Comparison of ENCODE assay signal across 8 mouse cellular contexts in genomic region chr12:52847830-52848518, GRCm38 (mm10).
DNase-seq lines count a peak whose midpoint lies in the region; ATAC-seq lines count a peak whose summit lies in the region.

No protein-coding gene starts in this region.

- intact Hi-C loops in left cerebral cortex, postnatal 10 days (cut with DNase I): no loop called here

- no peaks in the 10 kb centered on the region for H3K27me3 ChIP-seq in embryonic facial prominence, embryonic 13.5 days
- no peaks in the 10 kb centered on the region for H3K27me3 ChIP-seq in hindbrain, embryonic 12.5 days

- no peaks in the 10 kb centered on the region for H3K79me2 ChIP-seq in macrophage (ENCODE audit: inconsistent target)

- H3K36me3 ChIP-seq in embryonic facial prominence, embryonic 13.5 days: no peaks in the 10 kb centered on the region
- no peaks in the 10 kb centered on the region for H3K36me3 ChIP-seq in hindbrain, embryonic 12.5 days
- H3K36me3 ChIP-seq in macrophage (ENCODE audit: inconsistent target): no peaks in the 10 kb centered on the region

- peak; percentile 31 for DNase-seq in gastrocnemius, postnatal 10 days
- DNase-seq in gastrocnemius, postnatal 4 days (ENCODE audit: low spot score in 2 of 2): no peak
- no peak for DNase-seq in left cerebral cortex, postnatal 10 days (ENCODE audit: extremely low spot score in 1 of 2, low spot score in 2 of 2)
- no peak for DNase-seq in frontal cortex, postnatal 36 days (ENCODE audit: low spot score in 2 of 2)

- H3K9me3 ChIP-seq in embryonic facial prominence, embryonic 13.5 days: no peaks in the 10 kb centered on the region
- no peaks in the 10 kb centered on the region for H3K9me3 ChIP-seq in hindbrain, embryonic 12.5 days (replicated peaks)

- H3K4me2 ChIP-seq in embryonic facial prominence, embryonic 13.5 days: no peak overlapping the region
- 0 out of 2 replicates have a peak overlapping the region, but pooled peaks have one; percentile 0 for H3K4me2 ChIP-seq in hindbrain, embryonic 12.5 days (replicated peaks)

- no peak overlapping the region for H3K4me3 ChIP-seq in embryonic facial prominence, embryonic 13.5 days
- no peak overlapping the region for H3K4me3 ChIP-seq in hindbrain, embryonic 12.5 days
- no peak overlapping the region for H3K4me3 ChIP-seq in macrophage (ENCODE audit: inconsistent target)

- H3K4me1 ChIP-seq in embryonic facial prominence, embryonic 13.5 days: peaks cover 15% of the 10 kb centered on the region
- H3K4me1 ChIP-seq in hindbrain, embryonic 12.5 days: peaks cover 28% of the 10 kb centered on the region

- no peak overlapping the region for H3K27ac ChIP-seq in embryonic facial prominence, embryonic 13.5 days
- peak overlapping the region; percentile 66 for H3K27ac ChIP-seq in hindbrain, embryonic 12.5 days
- peak overlapping the region; percentile 77 for H3K27ac ChIP-seq in macrophage

- 62% methylated on average over 14 of the region's 14 CpGs for WGBS in embryonic facial prominence, embryonic 13.5 days
- 32% methylated on average over 14 of the region's 14 CpGs for WGBS in hindbrain, embryonic 12.5 days
- 84% methylated on average over 13 of the region's 14 CpGs for WGBS in macrophage (ENCODE audit: missing documents)

- H3K9ac ChIP-seq in embryonic facial prominence, embryonic 13.5 days: no peak overlapping the region
- no peak overlapping the region for H3K9ac ChIP-seq in hindbrain, embryonic 12.5 days

- ATAC-seq in embryonic facial prominence, embryonic 13.5 days (ENCODE audit: insufficient number of reproducible peaks, insufficient read depth, low FRiP score, low TSS enrichment, low read depth): peak; percentile 69
- ATAC-seq in hindbrain, embryonic 12.5 days (ENCODE audit: low FRiP score): peak; percentile 94
- ATAC-seq in megakaryocyte, adult 5-6 weeks (ENCODE audit: poor library complexity, severe bottlenecking): no peak
